Mouse (Mus musculus) ES-Bruce4 (cell line): Measurements from ENCODE around the gene Ugt1a5.

Experiments used
- CTCF ChIP-seq: IDR thresholded peaks from one replicate; pipeline ENCODE4 v1.8.1; 2011; ENCODE audit warnings: low read depth, low read length
- EP300 ChIP-seq: IDR thresholded peaks from 2 replicates; pipeline ENCODE4 v1.6.1; 2011; ENCODE audit warnings: low read depth, low read length; ENCODE audit not compliant: insufficient read depth

GRCm38 (mm10) chr1:88264869-88265240, 99.0 kb downstream of the Ugt1a5 start:
- TF ChIP-seq EP300 = no peak
- TF ChIP-seq CTCF = no peak
